In genomic region chr10:81167200-81168086, GRCm38 (mm10) we compare ENCODE assay signal across 8 mouse cellular contexts. TPM values are rescaled to one million over a fixed set of nuclear protein-coding genes. Genes with fewer than 3 reads are reported as not detected.
DNase-seq lines count a peak whose midpoint lies in the region; ATAC-seq and TF ChIP-seq lines count a peak whose summit lies in the region.

Gene Pias4, minus strand, starts transcription at chr10:81167923.

- no peak for TF ChIP-seq EP300 in liver, embryonic 14.5 days (IDR thresholded peaks at IDR 0.05; ENCODE audit: low read depth)
- TF ChIP-seq EP300 in stomach, postnatal 0 days (optimal IDR thresholded peaks at IDR 0.05), result no peak

- DNase-seq in CD8-positive naive resting alpha-beta T cell, adult 2 months (ENCODE audit: low read depth in 2 of 2, low spot score in 2 of 2), result peak; percentile 100
- peak; percentile 100 for DNase-seq in c-Kit-positive CD71-negative TER-119-negative erythroid progenitor cells, embryonic 14.5 days (ENCODE audit: low read depth)
- peak; percentile 100 for DNase-seq in forebrain, embryonic 10.5 days (ENCODE audit: extremely low spot score, low spot score)
- peak; percentile 100 for DNase-seq in kidney, postnatal 25 days
- DNase-seq in liver, embryonic 14.5 days (ENCODE audit: low read depth in 3 of 3, low spot score in 3 of 3), result peak; percentile 99
- peak; percentile 100 for DNase-seq in neural tube, embryonic 11.5 days (ENCODE audit: low spot score)
- peak; percentile 100 for DNase-seq in stomach, postnatal 0 days (ENCODE audit: low spot score)

- peaks cover 41% of the 10 kb centered on the region for H3K4me1 ChIP-seq in forebrain, embryonic 10.5 days
- H3K4me1 ChIP-seq in heart, embryonic 15.5 days (replicated peaks), result peaks cover 25% of the 10 kb centered on the region
- peaks cover 6 to 15% of the 10 kb centered on the region in 2 experiments for H3K4me1 ChIP-seq in liver, embryonic 14.5 days (replicated peaks; ENCODE audit: control insufficient read depth in 2 of 2, insufficient read depth in 2 of 2, low read length in 1 of 2)
- peaks cover 20% of the 10 kb centered on the region for H3K4me1 ChIP-seq in neural tube, embryonic 11.5 days (ENCODE audit: control insufficient read depth, insufficient read depth, low read length)
- H3K4me1 ChIP-seq in stomach, postnatal 0 days (replicated peaks; ENCODE audit: control insufficient read depth, insufficient read depth), result no peaks in the 10 kb centered on the region

- peak within 1 kb of the TSS; percentile 90 for H3K27ac ChIP-seq in forebrain, embryonic 10.5 days
- H3K27ac ChIP-seq in heart, embryonic 15.5 days, result peak within 1 kb of the TSS; percentile 83
- peak within 1 kb of the TSS; percentile 93 for H3K27ac ChIP-seq in liver, embryonic 14.5 days
- H3K27ac ChIP-seq in neural tube, embryonic 11.5 days (ENCODE audit: low read depth, low read length), result peak within 1 kb of the TSS; percentile 64
- H3K27ac ChIP-seq in stomach, postnatal 0 days (replicated peaks), result peak within 1 kb of the TSS; percentile 87

- peak within 1 kb of the TSS; percentile 88 for H3K4me3 ChIP-seq in forebrain, embryonic 10.5 days
- peak within 1 kb of the TSS; percentile 84 for H3K4me3 ChIP-seq in heart, embryonic 15.5 days
- H3K4me3 ChIP-seq in liver, embryonic 14.5 days (ENCODE audit: insufficient read depth in 1 of 2, low read depth in 2 of 2, low read length in 2 of 2), result peak within 1 kb of the TSS; percentile 83 to 93
- H3K4me3 ChIP-seq in neural tube, embryonic 11.5 days (ENCODE audit: low read depth, low read length), result peak within 1 kb of the TSS; percentile 96
- H3K4me3 ChIP-seq in stomach, postnatal 0 days (ENCODE audit: low read depth, low read length), result peak within 1 kb of the TSS; percentile 91

- peak; percentile 92 for ATAC-seq in heart, embryonic 15.5 days (replicated peaks; ENCODE audit: insufficient number of reproducible peaks, insufficient read depth, low FRiP score, low read depth)
- ATAC-seq in liver, embryonic 14.5 days (ENCODE audit: insufficient read depth), result peak; percentile 84
- peak; percentile 83 for ATAC-seq in neural tube, embryonic 11.5 days (ENCODE audit: insufficient read depth, low FRiP score, low TSS enrichment)
- ATAC-seq in stomach, postnatal 0 days (ENCODE audit: low FRiP score, low TSS enrichment), result peak; percentile 91

- 1% methylated on average over 64 of the region's 64 CpGs for WGBS in forebrain, embryonic 10.5 days
- WGBS in heart, embryonic 15.5 days, result under 1% methylated on average over 62 of the region's 64 CpGs
- WGBS in liver, embryonic 14.5 days (ENCODE audit: insufficient replicate concordance), result under 1% methylated on average over 63 of the region's 64 CpGs
- WGBS in neural tube, embryonic 11.5 days, result under 1% methylated on average over 53 of the region's 64 CpGs
- WGBS in stomach, postnatal 0 days, result under 1% methylated on average over 49 of the region's 64 CpGs

- peak within 1 kb of the TSS; percentile 91 for H3K4me2 ChIP-seq in heart, embryonic 15.5 days
- H3K4me2 ChIP-seq in liver, embryonic 14.5 days (ENCODE audit: low read depth), result peak within 1 kb of the TSS; percentile 99
- peak within 1 kb of the TSS; percentile 91 for H3K4me2 ChIP-seq in neural tube, embryonic 11.5 days (ENCODE audit: low read depth)
- H3K4me2 ChIP-seq in stomach, postnatal 0 days (replicated peaks; ENCODE audit: low read depth), result peak within 1 kb of the TSS; percentile 93

- H3K27me3 ChIP-seq in forebrain, embryonic 10.5 days (ENCODE audit: poor library complexity, severe bottlenecking), result no peaks in the 10 kb centered on the region
- no peaks in the 10 kb centered on the region for H3K27me3 ChIP-seq in heart, embryonic 15.5 days
- no peaks in the 10 kb centered on the region for H3K27me3 ChIP-seq in liver, embryonic 14.5 days (ENCODE audit: control insufficient read depth, insufficient read depth, low read length)
- no peaks in the 10 kb centered on the region for H3K27me3 ChIP-seq in neural tube, embryonic 11.5 days (ENCODE audit: control insufficient read depth, insufficient read depth, low read length)
- H3K27me3 ChIP-seq in stomach, postnatal 0 days (ENCODE audit: control insufficient read depth, insufficient read depth, low read length), result no peaks in the 10 kb centered on the region

- H3K36me3 ChIP-seq in forebrain, embryonic 10.5 days (replicated peaks), result peaks cover 31% of the 10 kb centered on the region
- peaks cover 3% of the 10 kb centered on the region for H3K36me3 ChIP-seq in heart, embryonic 15.5 days
- no peaks in the 10 kb centered on the region; the same call in none of the 2 replicates for H3K36me3 ChIP-seq in liver, embryonic 14.5 days (replicated peaks; ENCODE audit: control insufficient read depth, insufficient read depth, low read depth)
- H3K36me3 ChIP-seq in neural tube, embryonic 11.5 days (ENCODE audit: control insufficient read depth, insufficient read depth, low read length), result peaks cover 4% of the 10 kb centered on the region; the same call in 1 of the 2 replicates
- H3K36me3 ChIP-seq in stomach, postnatal 0 days (ENCODE audit: control insufficient read depth, insufficient read depth, low read length), result peaks cover 11% of the 10 kb centered on the region; the same call in 1 of the 2 replicates

- H3K9ac ChIP-seq in heart, embryonic 15.5 days, result peak within 1 kb of the TSS; percentile 94
- peak within 1 kb of the TSS; percentile 89 for H3K9ac ChIP-seq in liver, embryonic 14.5 days (replicated peaks)
- peak within 1 kb of the TSS; percentile 78 for H3K9ac ChIP-seq in neural tube, embryonic 11.5 days (ENCODE audit: low read length)
- peak within 1 kb of the TSS; percentile 88 for H3K9ac ChIP-seq in stomach, postnatal 0 days (ENCODE audit: low read length)

- TF ChIP-seq CTCF in liver, embryonic 14.5 days (IDR thresholded peaks at IDR 0.05; ENCODE audit: low read depth), result no peak
- no peak for TF ChIP-seq CTCF in stomach, postnatal 0 days (IDR thresholded peaks at IDR 0.05; ENCODE audit: low read depth)

- no peaks in the 10 kb centered on the region for H3K9me3 ChIP-seq in forebrain, embryonic 10.5 days
- H3K9me3 ChIP-seq in heart, embryonic 15.5 days (replicated peaks), result no peaks in the 10 kb centered on the region
- H3K9me3 ChIP-seq in liver, embryonic 14.5 days (ENCODE audit: control insufficient read depth, low read length), result no peaks in the 10 kb centered on the region
- H3K9me3 ChIP-seq in neural tube, embryonic 11.5 days (ENCODE audit: control insufficient read depth, low read length), result no peaks in the 10 kb centered on the region
- no peaks in the 10 kb centered on the region for H3K9me3 ChIP-seq in stomach, postnatal 0 days (ENCODE audit: control insufficient read depth, low read length)

RNA-seq across cellular contexts. Expression of gene Pias4, which starts in this region (rescaled TPM):
- 56.2 and 58.7 TPM in 2 replicates for polyA plus RNA-seq in forebrain, embryonic 10.5 days (2016; fragmentation: Nextera tagmentation; extraction: Ambion mirVana)
- polyA plus RNA-seq in heart, embryonic 15.5 days (2015; fragmentation: Nextera tagmentation; extraction: Ambion mirVana), result 29.1 and 41.6 TPM in 2 replicates
- 11.2 and 13.2 TPM in 2 replicates for polyA plus RNA-seq in liver, embryonic 14.5 days (2012; rRNA removed)
- 14.9 and 19.0 TPM in 2 replicates for polyA plus RNA-seq in liver, embryonic 14.5 days (2014; fragmentation: Nextera tagmentation; extraction: Ambion mirVana)
- polyA plus RNA-seq in neural tube, embryonic 11.5 days (2014; fragmentation: Nextera tagmentation; extraction: Ambion mirVana), result 68.3 and 68.4 TPM in 2 replicates
- 18.7 and 20.9 TPM in 2 replicates for polyA plus RNA-seq in stomach, postnatal 0 days (2015; fragmentation: Nextera tagmentation; extraction: Ambion mirVana)

Comparison
In these comparisons a context has a peak if more than half of its experiments do, and no peak if none do; other contexts are left out.
1. Peak in every context shown above with its lines: DNase-seq, ATAC-seq, H3K4me3 ChIP-seq and H3K27ac ChIP-seq.